Mouse (Mus musculus) megakaryocyte, embryonic 14.5 days (primary cell): ENCODE results near the gene Gsto2. TPM values are rescaled to one million over a fixed set of nuclear protein-coding genes. Genes with fewer than 3 reads are reported as not detected.

Experiments used
- H3K27me3 ChIP-seq: replicated peaks from 2 replicates; pipeline ENCODE3; 2012; ENCODE audit warnings: inconsistent platforms
- H3K36me3 ChIP-seq: replicated peaks from 2 replicates; pipeline ENCODE3; 2012; ENCODE audit warnings: low read length, inconsistent platforms, mixed read lengths
- H3K4me1 ChIP-seq: 2 replicates; pipeline ENCODE4 v1.6.1; 2012; ENCODE audit warnings: inconsistent platforms
- H3K4me3 ChIP-seq: replicated peaks from 2 replicates; pipeline ENCODE3; 2012; ENCODE audit warnings: moderate library complexity, mild to moderate bottlenecking, inconsistent platforms
- H3K9me3 ChIP-seq: 2 replicates; pipeline ENCODE4 v1.6.1; 2012; ENCODE audit warnings: inconsistent platforms
- FLI1 ChIP-seq: IDR thresholded peaks from 2 replicates; pipeline ENCODE4 v1.6.1; 2012; ENCODE audit warnings: low read length, inconsistent platforms, mixed read lengths
- GATA1 ChIP-seq: IDR thresholded peaks from 3 replicates; pipeline ENCODE4 v1.6.1; 2012; ENCODE audit warnings: mixed read lengths, low read length, inconsistent platforms, borderline replicate concordance
- polyA plus RNA-seq: library from polyadenylated mRNA; stranded (reverse); fragments of >175 nt; gene quantifications from 2 replicates; pipeline ENCODE4 v1.2.3, GENCODE M21; 2012; ENCODE audit warnings: low replicate concordance; ENCODE audit not compliant: insufficient read depth

Gsto2 gene
- polyA plus RNA-seq, 1 experiment, result not detected

- Histone ChIP-seq H3K9me3 (no peaks in the 10 kb centered on the region), H3K4me1 (peaks cover 19% of the 10 kb centered on the region), H3K27me3 (peaks cover 43% of the 10 kb centered on the region), H3K36me3 (no peaks in the 10 kb centered on the region), H3K4me3 (no peak overlapping the region)
- TF ChIP-seq GATA1 (no peak), FLI1 (no peak)
These were observed 69.4 kb downstream of the Gsto2 start for GRCm38 (mm10) chr19:47934636-47935238.

GRCm38 (mm10) chr19:47935530-47935929 lies 70.2 kb downstream of the Gsto2 start:
- Histone ChIP-seq H3K9me3 (no peaks in the 10 kb centered on the region), H3K4me3 (no peak overlapping the region), H3K27me3 (peaks cover 44% of the 10 kb centered on the region), H3K4me1 (peaks cover 19% of the 10 kb centered on the region), H3K36me3 (no peaks in the 10 kb centered on the region)
- TF ChIP-seq GATA1 (no peak), FLI1 (no peak)

Other genes starting within 250 kb of the Gsto2 start
- not detected in 2 replicates for gene Col17a1, start 173.4 kb upstream of the Gsto2 start, polyA plus RNA-seq
- gene Sfr1, start 133.9 kb upstream of the Gsto2 start, polyA plus RNA-seq, result 4.5 and 9.7 TPM in 2 replicates
- gene Gsto1, start 10.6 kb upstream of the Gsto2 start, polyA plus RNA-seq, result 187 and 263 TPM in 2 replicates
- not detected in 2 replicates for gene Cfap43, start 53.8 kb downstream of the Gsto2 start, polyA plus RNA-seq
- gene Itprip, start 53.8 kb downstream of the Gsto2 start, polyA plus RNA-seq, result 2.1 and 2.3 TPM in 2 replicates
- not detected in 2 replicates for gene Cfap58, start 72.1 kb downstream of the Gsto2 start, polyA plus RNA-seq